Mouse (Mus musculus): ENCODE results near the gene Ppib.

DNA sequence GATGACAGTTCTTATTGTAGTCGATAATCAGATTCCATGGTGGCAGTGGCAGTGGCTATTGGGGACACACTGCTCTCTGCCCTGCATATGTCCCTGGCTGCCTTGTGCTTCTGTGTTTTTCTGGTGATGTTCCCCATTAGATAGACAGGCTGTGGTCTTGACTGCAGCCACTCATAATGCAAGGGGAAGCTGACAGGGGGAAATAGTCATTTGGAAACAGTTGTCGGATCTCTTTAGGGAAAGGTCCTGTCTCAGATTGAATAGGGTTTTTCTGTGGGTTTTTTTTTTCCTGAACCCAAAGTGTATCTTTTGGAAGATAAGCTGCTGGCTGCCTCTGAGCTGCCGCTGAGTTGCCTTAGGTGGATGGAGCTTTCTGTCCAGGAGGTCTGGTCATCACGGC lies 22.0 kb downstream of the Ppib start:
- TF ChIP-seq CTCF (IDR thresholded peaks at IDR 0.05; ENCODE audit: extremely low read depth, insufficient read length, insufficient replicate concordance, low read depth, low read length) (no peak), POLR2A (IDR thresholded peaks at IDR 0.05; ENCODE audit: low read depth, low read length) (no peak)
